Mouse (Mus musculus): Measurements from ENCODE around the gene Ctdspl.

GRCm38 (mm10) chr9:119051158-119051557 is 124.9 kb downstream of the Ctdspl start:
- TF ChIP-seq CTCF (IDR thresholded peaks at IDR 0.05; ENCODE audit: low read depth) (no peak), EP300 (IDR thresholded peaks at IDR 0.05; ENCODE audit: low read depth) (no peak)
